Mouse (Mus musculus): ENCODE data around the gene Gm43720. TPM values are rescaled to one million over a fixed set of nuclear protein-coding genes. Genes with fewer than 3 reads are reported as not detected.
"Not testable (repeated sequence)": the region's sequence is repeated elsewhere in the genome, so short reads cannot be mapped to it uniquely, and the experiment has no call there.

Gm43720 gene
- polyA plus RNA-seq, 1 experiment from 2014 or later: 0.23 TPM

- Histone ChIP-seq H3K4me2 (replicated peaks; ENCODE audit: low read depth, low read length) (no peak overlapping the region), H3K36me3 (ENCODE audit: control insufficient read depth, insufficient read depth, low read length) (no peaks in the 10 kb centered on the region), H3K4me3 (ENCODE audit: low read depth, low read length) (no peak overlapping the region), H3K27ac (ENCODE audit: low read length) (no peak overlapping the region), H3K9me3 (ENCODE audit: control insufficient read depth, low read depth, low read length) (no peaks in the 10 kb centered on the region), H3K9ac (replicated peaks; ENCODE audit: low read depth, low read length) (no peak overlapping the region), H3K27me3 (ENCODE audit: control insufficient read depth, insufficient read depth, low read length) (no peaks in the 10 kb centered on the region), H3K4me1 (ENCODE audit: control insufficient read depth, insufficient read depth, low read length) (no peaks in the 10 kb centered on the region)
- ATAC-seq (ENCODE audit: insufficient number of reproducible peaks, insufficient read depth, low FRiP score, low read depth): no peak
- WGBS: 58% methylated on average over 3 of the region's 3 CpGs
Observed at GRCm38 (mm10) chr5:138223287-138223686, 56.5 kb downstream of the Gm43720 start.

- no peak overlapping the region for H3K27ac ChIP-seq (ENCODE audit: low read length)
- no peak overlapping the region for H3K4me2 ChIP-seq (replicated peaks; ENCODE audit: low read depth, low read length)
- WGBS: 25% methylated on average over 4 of the region's 4 CpGs
- no peaks in the 10 kb centered on the region for H3K36me3 ChIP-seq (ENCODE audit: control insufficient read depth, insufficient read depth, low read length)
- H3K4me3 ChIP-seq (ENCODE audit: low read depth, low read length): no peak overlapping the region
- no peak for ATAC-seq (ENCODE audit: insufficient number of reproducible peaks, insufficient read depth, low FRiP score, low read depth)
- H3K9ac ChIP-seq (replicated peaks; ENCODE audit: low read depth, low read length): no peak overlapping the region
- no peaks in the 10 kb centered on the region for H3K27me3 ChIP-seq (ENCODE audit: control insufficient read depth, insufficient read depth, low read length)
- no peaks in the 10 kb centered on the region for H3K4me1 ChIP-seq (ENCODE audit: control insufficient read depth, insufficient read depth, low read length)
- no peaks in the 10 kb centered on the region for H3K9me3 ChIP-seq (ENCODE audit: control insufficient read depth, low read depth, low read length)
Observed at GRCm38 (mm10) chr5:138222111-138222510, 57.6 kb downstream of the Gm43720 start.

- no peak for ATAC-seq (ENCODE audit: insufficient number of reproducible peaks, insufficient read depth, low FRiP score, low read depth)
- WGBS: 39% methylated on average over 2 of the region's 2 CpGs
- no peaks in the 10 kb centered on the region for H3K4me1 ChIP-seq (ENCODE audit: control insufficient read depth, insufficient read depth, low read length)
- no peaks in the 10 kb centered on the region for H3K27me3 ChIP-seq (ENCODE audit: control insufficient read depth, insufficient read depth, low read length)
- H3K4me3 ChIP-seq (ENCODE audit: low read depth, low read length): no peak overlapping the region
- H3K27ac ChIP-seq (ENCODE audit: low read length): no peak overlapping the region
- H3K36me3 ChIP-seq (ENCODE audit: control insufficient read depth, insufficient read depth, low read length): no peaks in the 10 kb centered on the region
- H3K4me2 ChIP-seq (replicated peaks; ENCODE audit: low read depth, low read length): no peak overlapping the region
- H3K9ac ChIP-seq (replicated peaks; ENCODE audit: low read depth, low read length): no peak overlapping the region
- H3K9me3 ChIP-seq (ENCODE audit: control insufficient read depth, low read depth, low read length): no peaks in the 10 kb centered on the region
Observed at GRCm38 (mm10) chr5:138219864-138220263, 59.9 kb downstream of the Gm43720 start.

DNA sequence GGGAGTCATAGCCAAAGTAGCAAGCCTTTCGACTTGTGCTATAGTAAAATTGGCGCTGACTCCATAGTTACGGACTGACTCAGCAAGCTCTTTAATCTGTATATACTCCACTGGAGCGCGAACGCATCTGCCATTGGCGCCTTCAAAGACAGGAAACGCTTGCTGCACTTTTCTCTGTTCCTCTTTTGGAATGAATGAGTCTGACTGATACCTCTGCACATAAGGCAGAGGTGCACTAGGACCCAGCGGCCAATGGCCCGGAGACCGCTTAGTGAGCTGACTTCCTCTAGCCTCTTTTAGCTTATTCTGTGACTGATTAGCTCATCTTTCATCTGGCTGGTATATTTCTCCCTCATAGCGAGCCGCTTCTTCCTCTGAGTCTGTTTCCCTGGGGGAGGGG is 63.1 kb downstream of the Gm43720 start:
- H3K27me3 ChIP-seq (ENCODE audit: control insufficient read depth, insufficient read depth, low read length); H3K27ac ChIP-seq (ENCODE audit: low read length); ATAC-seq (ENCODE audit: insufficient number of reproducible peaks, insufficient read depth, low FRiP score, low read depth); H3K9me3 ChIP-seq (ENCODE audit: control insufficient read depth, low read depth, low read length); H3K4me1 ChIP-seq (ENCODE audit: control insufficient read depth, insufficient read depth, low read length); H3K36me3 ChIP-seq (ENCODE audit: control insufficient read depth, insufficient read depth, low read length); H3K4me2 ChIP-seq (replicated peaks; ENCODE audit: low read depth, low read length); H3K4me3 ChIP-seq (ENCODE audit: low read depth, low read length); H3K9ac ChIP-seq (replicated peaks; ENCODE audit: low read depth, low read length): not testable (repeated sequence)
- 95% methylated on average over 13 of the region's 13 CpGs for WGBS

Other genes with a start within 250 kb of the Gm43720 start
- gene Smok3c, start 226.8 kb downstream of the Gm43720 start, polyA plus RNA-seq (2014; fragmentation: Nextera tagmentation; extraction: Ambion mirVana): not detected in 2 replicates
- gene Zkscan1, start 194.9 kb downstream of the Gm43720 start, polyA plus RNA-seq (2014; fragmentation: Nextera tagmentation; extraction: Ambion mirVana): 27.7 and 28.0 TPM in 2 replicates
- gene Zscan21, start 163.1 kb downstream of the Gm43720 start, polyA plus RNA-seq (2014; fragmentation: Nextera tagmentation; extraction: Ambion mirVana): 59.2 and 60.9 TPM in 2 replicates
- 18.0 and 18.2 TPM in 2 replicates for gene Zfp113, start 124.2 kb downstream of the Gm43720 start, polyA plus RNA-seq (2014; fragmentation: Nextera tagmentation; extraction: Ambion mirVana)
- 235 and 240 TPM in 2 replicates for gene Cops6, start 118.9 kb downstream of the Gm43720 start, polyA plus RNA-seq (2014; fragmentation: Nextera tagmentation; extraction: Ambion mirVana)
- 22.3 and 22.5 TPM in 2 replicates for gene Ap4m1, start 108.0 kb downstream of the Gm43720 start, polyA plus RNA-seq (2014; fragmentation: Nextera tagmentation; extraction: Ambion mirVana)
- gene Mcm7, start 107.5 kb downstream of the Gm43720 start, polyA plus RNA-seq (2014; fragmentation: Nextera tagmentation; extraction: Ambion mirVana): 154 TPM in 2 replicates
- 89.8 and 93.8 TPM in 2 replicates for gene Taf6, start 92.5 kb downstream of the Gm43720 start, polyA plus RNA-seq (2014; fragmentation: Nextera tagmentation; extraction: Ambion mirVana)
- gene Cnpy4, start 92.5 kb downstream of the Gm43720 start, polyA plus RNA-seq (2014; fragmentation: Nextera tagmentation; extraction: Ambion mirVana): 54.2 and 56.0 TPM in 2 replicates
- gene Mblac1, start 85.6 kb downstream of the Gm43720 start, polyA plus RNA-seq (2014; fragmentation: Nextera tagmentation; extraction: Ambion mirVana): 7.5 and 8.2 TPM in 2 replicates
- gene Nxpe5, start 54.1 kb downstream of the Gm43720 start, polyA plus RNA-seq (2014; fragmentation: Nextera tagmentation; extraction: Ambion mirVana): not detected in 2 replicates
- gene Lamtor4, start 24.5 kb downstream of the Gm43720 start, polyA plus RNA-seq (2014; fragmentation: Nextera tagmentation; extraction: Ambion mirVana): 66.1 and 74.0 TPM in 2 replicates
- gene BC037034, start 15.9 kb downstream of the Gm43720 start, polyA plus RNA-seq (2014; fragmentation: Nextera tagmentation; extraction: Ambion mirVana): 6.7 and 7.8 TPM in 2 replicates
- gene Gal3st4, start 7.1 kb downstream of the Gm43720 start, polyA plus RNA-seq (2014; fragmentation: Nextera tagmentation; extraction: Ambion mirVana): 2.4 and 4.4 TPM in 2 replicates
- 5.2 and 5.8 TPM in 2 replicates for gene Gpc2, start within 50 bp of the Gm43720 start, polyA plus RNA-seq (2014; fragmentation: Nextera tagmentation; extraction: Ambion mirVana)
- gene Stag3, start 282 bp upstream of the Gm43720 start, polyA plus RNA-seq (2014; fragmentation: Nextera tagmentation; extraction: Ambion mirVana): 4.9 and 5.0 TPM in 2 replicates
- gene Pvrig, start 62.0 kb upstream of the Gm43720 start, polyA plus RNA-seq (2014; fragmentation: Nextera tagmentation; extraction: Ambion mirVana): 0.24 and 0.85 TPM in 2 replicates
- 46.0 TPM in 2 replicates for gene Zfp157, start 161.5 kb upstream of the Gm43720 start, polyA plus RNA-seq (2014; fragmentation: Nextera tagmentation; extraction: Ambion mirVana)